Mouse (Mus musculus): Measurements from ENCODE around the gene Ermp1.

DNA sequence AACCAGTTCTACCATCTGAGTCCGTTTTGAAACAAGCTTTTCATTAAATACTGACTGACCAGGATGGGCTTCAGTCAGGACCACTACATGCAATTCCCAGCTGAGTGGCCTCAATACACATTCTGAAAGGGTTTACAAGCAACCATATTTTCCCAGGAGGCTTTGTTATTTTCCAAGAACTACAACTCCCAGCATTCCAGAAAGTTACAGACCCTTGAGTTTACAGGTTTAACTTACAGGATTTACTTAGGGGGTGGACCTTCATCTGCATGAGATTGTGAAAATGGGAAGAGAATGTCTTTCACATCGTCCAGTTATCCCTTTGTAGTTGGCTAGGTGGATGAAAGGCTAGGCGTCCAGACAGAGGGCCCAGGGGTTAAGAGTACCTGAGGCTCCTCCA lies 8.8 kb upstream of the Ermp1 start:
- no peak for TF ChIP-seq CTCF (IDR thresholded peaks at IDR 0.05; ENCODE audit: low read depth)
- no peak for TF ChIP-seq EP300 (IDR thresholded peaks at IDR 0.05; ENCODE audit: low read depth)

Data from liver, postnatal 0 days (tissue).